Mouse (Mus musculus) midbrain, postnatal 0 days (tissue): Measurements from ENCODE around the gene St3gal3. TPM values are rescaled to one million over a fixed set of nuclear protein-coding genes. Genes with fewer than 3 reads are reported as not detected.

Experiments used
- ATAC-seq: fragments of 200-750 bp; cut with Nextera tagmentation; 2 replicates; pipeline ENCODE4 v1.8.0; 2017; ENCODE audit warnings: moderate number of reproducible peaks, mild to moderate bottlenecking, moderate TSS enrichment, moderate library complexity; ENCODE audit not compliant: low FRiP score
- DNase-seq: peaks from one replicate; pipeline ENCODE4 v3.0.0-alpha.2; 2015; ENCODE audit warnings: low spot score
- H3K27ac ChIP-seq: fragments of 300-500 bp; sonication (generic); 2 replicates; pipeline ENCODE4 v1.5.1; 2014; ENCODE audit warnings: low read depth, mild to moderate bottlenecking, low read length, mixed read lengths
- H3K27me3 ChIP-seq: fragments of 300-500 bp; sonication (generic); 2 replicates; pipeline ENCODE4 v1.6.1; 2014; ENCODE audit warnings: low read length, control low read depth, mixed read lengths; ENCODE audit not compliant: insufficient read depth
- H3K36me3 ChIP-seq: fragments of 300-500 bp; sonication (generic); 2 replicates; pipeline ENCODE4 v1.6.1; 2014; ENCODE audit warnings: low read length, control low read depth, mixed read lengths; ENCODE audit not compliant: insufficient read depth
- H3K4me1 ChIP-seq: fragments of 300-500 bp; sonication (generic); 2 replicates; pipeline ENCODE4 v1.6.1; 2014; ENCODE audit warnings: mild to moderate bottlenecking, control low read depth, antibody characterized with exemption, low read length, mixed read lengths; ENCODE audit not compliant: insufficient read depth
- H3K4me2 ChIP-seq: fragments of 300-500 bp; sonication (generic); 2 replicates; pipeline ENCODE4 v1.6.1; 2014; ENCODE audit warnings: low read depth, mild to moderate bottlenecking, low read length, mixed read lengths; ENCODE audit not compliant: poor library complexity, severe bottlenecking
- H3K4me3 ChIP-seq: fragments of 300-500 bp; sonication (generic); 2 replicates; pipeline ENCODE4 v1.5.1; 2014; ENCODE audit warnings: low read depth, mild to moderate bottlenecking, low read length, moderate library complexity
- H3K9ac ChIP-seq: fragments of 300-500 bp; sonication (generic); replicated peaks from 2 replicates; pipeline ENCODE4 v1.6.1; 2014; ENCODE audit warnings: mild to moderate bottlenecking, low read length, moderate library complexity, mixed read lengths; ENCODE audit not compliant: poor library complexity, severe bottlenecking
- H3K9me3 ChIP-seq: fragments of 300-500 bp; sonication (generic); 2 replicates; pipeline ENCODE4 v1.6.1; 2016; ENCODE audit warnings: low read length, control low read depth
- CTCF ChIP-seq: IDR thresholded peaks from 2 replicates; pipeline ENCODE4 v1.5.1; 2016; ENCODE audit warnings: antibody characterized with exemption, mild to moderate bottlenecking
- WGBS: fragments of 180-500 bp; shearing (Covaris S2); extraction: QIAGEN DNeasy Blood & Tissue Kit; methylation state at CpG from one replicate; pipeline ENCODE4 v1.1.7; 2014; 5-methylcytosine and 5-hydroxymethylcytosine counted together
- polyA plus RNA-seq: library from polyadenylated mRNA; unstranded; fragments of >200 nt; fragmentation: Nextera tagmentation; extraction: Ambion mirVana; gene quantifications from 2 replicates; pipeline ENCODE4 v1.2.1, GENCODE M21; 2015
- total RNA-seq: library from RNA; depleted of rRNA; stranded (reverse); fragments of >200 nt; gene quantifications from 2 replicates; pipeline ENCODE4 v1.2.3, GENCODE M21; 2014

The St3gal3 gene
- total and polyA plus RNA-seq, 2 experiments from 2014 or later, result 10.7 to 46.3 TPM

- ATAC-seq (no peak), DNase-seq (no peak)
- H3K4me2 ChIP-seq, result no peak overlapping the region
- no peak overlapping the region for H3K27ac ChIP-seq
- no peaks in the 10 kb centered on the region for H3K9me3 ChIP-seq
- H3K4me1 ChIP-seq, result peaks cover 5% of the 10 kb centered on the region; the same call in 1 of the 2 replicates
- H3K4me3 ChIP-seq, result no peak overlapping the region
- WGBS, result 87% methylated on average over 10 of the region's 10 CpGs
- peaks cover 66% of the 10 kb centered on the region for H3K36me3 ChIP-seq
- TF ChIP-seq CTCF, result no peak
- no peaks in the 10 kb centered on the region for H3K27me3 ChIP-seq
- no peak overlapping the region for H3K9ac ChIP-seq
Observed at GRCm38 (mm10) chr4:117904094-117904493, 230.6 kb downstream of the St3gal3 start.

GRCm38 (mm10) chr4:117898111-117898510 lies 236.6 kb downstream of the St3gal3 start:
- Histone ChIP-seq H3K4me1 (no peaks in the 10 kb centered on the region), H3K36me3 (peaks cover 79% of the 10 kb centered on the region), H3K27ac (no peak overlapping the region), H3K9me3 (no peaks in the 10 kb centered on the region), H3K4me2 (no peak overlapping the region), H3K4me3 (no peak overlapping the region), H3K9ac (no peak overlapping the region), H3K27me3 (no peaks in the 10 kb centered on the region)
- WGBS, result 88% methylated on average over 3 of the region's 3 CpGs
- ATAC-seq (no peak), DNase-seq (no peak)
- TF ChIP-seq CTCF, result no peak

GRCm38 (mm10) chr4:117896031-117896430 lies 238.7 kb downstream of the St3gal3 start:
- Histone ChIP-seq H3K4me2 (no peak overlapping the region), H3K27me3 (no peaks in the 10 kb centered on the region), H3K4me1 (peaks cover 3% of the 10 kb centered on the region; the same call in 1 of the 2 replicates), H3K9ac (no peak overlapping the region), H3K4me3 (no peak overlapping the region), H3K27ac (no peak overlapping the region), H3K9me3 (no peaks in the 10 kb centered on the region), H3K36me3 (peaks cover 58% of the 10 kb centered on the region)
- TF ChIP-seq CTCF, result no peak
- DNase-seq (no peak), ATAC-seq (no peak)
- WGBS, result 96% methylated on average over 6 of the region's 6 CpGs

GRCm38 (mm10) chr4:117895339-117895738 lies 239.4 kb downstream of the St3gal3 start:
- no peaks in the 10 kb centered on the region for H3K9me3 ChIP-seq
- no peak for ATAC-seq
- no peak for TF ChIP-seq CTCF
- no peak overlapping the region for H3K9ac ChIP-seq
- no peak for DNase-seq
- H3K36me3 ChIP-seq, result peaks cover 51% of the 10 kb centered on the region
- H3K4me2 ChIP-seq, result no peak overlapping the region
- WGBS, result 84% methylated on average over 7 of the region's 7 CpGs
- no peak overlapping the region for H3K4me3 ChIP-seq
- H3K27ac ChIP-seq, result no peak overlapping the region
- H3K4me1 ChIP-seq, result peaks cover 3% of the 10 kb centered on the region; the same call in 1 of the 2 replicates
- H3K27me3 ChIP-seq, result no peaks in the 10 kb centered on the region

- Histone ChIP-seq H3K9ac (no peak overlapping the region), H3K9me3 (no peaks in the 10 kb centered on the region), H3K4me2 (no peak overlapping the region), H3K36me3 (peaks cover 44% of the 10 kb centered on the region), H3K4me1 (peaks cover 3% of the 10 kb centered on the region; the same call in 1 of the 2 replicates), H3K4me3 (no peak overlapping the region), H3K27ac (no peak overlapping the region), H3K27me3 (no peaks in the 10 kb centered on the region)
- ATAC-seq (no peak), DNase-seq (no peak)
- no peak for TF ChIP-seq CTCF
- 96% methylated on average over 8 of the region's 8 CpGs for WGBS
Observed at GRCm38 (mm10) chr4:117894601-117895000, 240.1 kb downstream of the St3gal3 start.

- ATAC-seq, result no peak
- Histone ChIP-seq H3K4me3 (no peak overlapping the region), H3K36me3 (peaks cover 39% of the 10 kb centered on the region)
Observed at GRCm38 (mm10) chr4:117893376-117893775, 241.3 kb downstream of the St3gal3 start.

More at GRCm38 (mm10) chr4:117893376-117893775, 241.3 kb downstream of the St3gal3 start:
- WGBS, result 29% methylated on average over 9 of the region's 9 CpGs
- Histone ChIP-seq H3K27me3 (no peaks in the 10 kb centered on the region), H3K4me1 (peaks cover 3% of the 10 kb centered on the region; the same call in 1 of the 2 replicates), H3K9ac (no peak overlapping the region), H3K4me2 (no peak overlapping the region), H3K27ac (no peak overlapping the region), H3K9me3 (no peaks in the 10 kb centered on the region)
- TF ChIP-seq CTCF, result no peak
- DNase-seq, result no peak
